Mouse (Mus musculus) ES-Bruce4 (cell line): Measurements from ENCODE around the gene Kif26a. TPM values are rescaled to one million over a fixed set of nuclear protein-coding genes. Genes with fewer than 3 reads are reported as not detected.

Source experiments
- H3K27ac ChIP-seq: 2 replicates; pipeline ENCODE4 v1.5.1; 2012; ENCODE audit warnings: low read length, inconsistent platforms; ENCODE audit not compliant: insufficient read depth
- H3K27me3 ChIP-seq: 2 replicates; pipeline ENCODE4 v1.6.1; 2012; ENCODE audit warnings: mild to moderate bottlenecking, low read length, inconsistent platforms; ENCODE audit not compliant: control insufficient read depth, poor library complexity, insufficient read depth, severe bottlenecking
- H3K36me3 ChIP-seq: 2 replicates; pipeline ENCODE4 v1.6.1; 2012; ENCODE audit warnings: inconsistent platforms, mild to moderate bottlenecking, low read length, moderate library complexity; ENCODE audit not compliant: control insufficient read depth, poor library complexity, insufficient read depth, severe bottlenecking
- H3K4me1 ChIP-seq: one replicate; pipeline ENCODE4 v1.8.1; 2011; ENCODE audit warnings: low read length; ENCODE audit not compliant: control insufficient read depth, insufficient read depth
- H3K4me3 ChIP-seq: 2 replicates; pipeline ENCODE4 v1.5.1; 2011; ENCODE audit warnings: low read depth, mild to moderate bottlenecking, low read length
- H3K9ac ChIP-seq: 2 replicates; pipeline ENCODE4 v1.6.1; 2012; ENCODE audit warnings: low read depth, mild to moderate bottlenecking, inconsistent platforms; ENCODE audit not compliant: poor library complexity, severe bottlenecking
- H3K9me3 ChIP-seq: replicated peaks from 2 replicates; pipeline ENCODE4 v1.6.1; 2012; ENCODE audit warnings: mild to moderate bottlenecking, low read length, inconsistent platforms; ENCODE audit not compliant: control insufficient read depth, poor library complexity, insufficient read depth, severe bottlenecking
- CTCF ChIP-seq: IDR thresholded peaks from one replicate; pipeline ENCODE4 v1.8.1; 2011; ENCODE audit warnings: low read depth, low read length
- EP300 ChIP-seq: IDR thresholded peaks from 2 replicates; pipeline ENCODE4 v1.6.1; 2011; ENCODE audit warnings: low read depth, low read length; ENCODE audit not compliant: insufficient read depth
- POLR2A ChIP-seq: IDR thresholded peaks from one replicate; pipeline ENCODE4 v1.8.1; 2011; ENCODE audit warnings: low read length; ENCODE audit not compliant: insufficient read depth
- polyA plus RNA-seq: library from polyadenylated mRNA; stranded (reverse); fragments of >200 nt; gene quantifications from 2 replicates; pipeline ENCODE4 v1.2.4, GENCODE M21; 2011; ENCODE audit warnings: low read depth; ENCODE audit not compliant: missing spikeins, insufficient read depth, insufficient read length

Kif26a gene
- polyA plus RNA-seq, 1 experiment, result 3.6 TPM

- no peaks in the 10 kb centered on the region for H3K9me3 ChIP-seq
- H3K4me3 ChIP-seq, result peak overlapping the region; percentile 26
- TF ChIP-seq CTCF, result no peak
- TF ChIP-seq POLR2A, result no peak
- TF ChIP-seq EP300, result no peak
- H3K27ac ChIP-seq, result no peak overlapping the region
- peaks cover 2% of the 10 kb centered on the region for H3K4me1 ChIP-seq
- H3K27me3 ChIP-seq, result no peaks in the 10 kb centered on the region
- H3K9ac ChIP-seq, result no peak overlapping the region
- no peaks in the 10 kb centered on the region for H3K36me3 ChIP-seq
These were observed 33.2 kb upstream of the Kif26a start for GRCm38 (mm10) chr12:112112686-112113396.

GRCm38 (mm10) chr12:112113710-112114109 lies 32.3 kb upstream of the Kif26a start:
- Histone ChIP-seq H3K4me3 (no peak overlapping the region), H3K9ac (no peak overlapping the region), H3K9me3 (no peaks in the 10 kb centered on the region), H3K27ac (no peak overlapping the region), H3K27me3 (no peaks in the 10 kb centered on the region), H3K36me3 (no peaks in the 10 kb centered on the region), H3K4me1 (peaks cover 2% of the 10 kb centered on the region)
- TF ChIP-seq POLR2A, result no peak
- peak; percentile 99 for TF ChIP-seq CTCF
- 0 out of 2 replicates have a peak, but pooled peaks have one; percentile 23 for TF ChIP-seq EP300

- Histone ChIP-seq H3K9ac (no peak overlapping the region), H3K36me3 (no peaks in the 10 kb centered on the region), H3K4me1 (peaks cover 2% of the 10 kb centered on the region), H3K27ac (no peak overlapping the region), H3K27me3 (no peaks in the 10 kb centered on the region), H3K4me3 (no peak overlapping the region), H3K9me3 (no peaks in the 10 kb centered on the region)
- TF ChIP-seq CTCF (no peak), POLR2A (no peak), EP300 (no peak)
These were observed 29.0 kb upstream of the Kif26a start for GRCm38 (mm10) chr12:112117006-112117405.

- Histone ChIP-seq H3K36me3 (no peaks in the 10 kb centered on the region), H3K4me3 (no peak overlapping the region), H3K4me1 (no peaks in the 10 kb centered on the region), H3K27ac (no peak overlapping the region), H3K9me3 (no peaks in the 10 kb centered on the region), H3K27me3 (no peaks in the 10 kb centered on the region), H3K9ac (no peak overlapping the region)
- TF ChIP-seq POLR2A (no peak), EP300 (no peak), CTCF (no peak)
These were observed 28.4 kb upstream of the Kif26a start for GRCm38 (mm10) chr12:112117649-112118048.

GRCm38 (mm10) chr12:112121188-112121587 lies 24.8 kb upstream of the Kif26a start:
- H3K27ac ChIP-seq, result no peak overlapping the region
- H3K4me1 ChIP-seq, result peaks cover 3% of the 10 kb centered on the region
- TF ChIP-seq POLR2A (no peak), EP300 (no peak), CTCF (no peak)
- H3K36me3 ChIP-seq, result no peaks in the 10 kb centered on the region
- H3K27me3 ChIP-seq, result no peaks in the 10 kb centered on the region
- no peaks in the 10 kb centered on the region for H3K9me3 ChIP-seq
- H3K9ac ChIP-seq, result no peak overlapping the region
- no peak overlapping the region for H3K4me3 ChIP-seq

- H3K9me3 ChIP-seq, result no peaks in the 10 kb centered on the region
- H3K27ac ChIP-seq, result no peak overlapping the region
- 0 out of 2 replicates have a peak, but pooled peaks cover 3% of the 10 kb centered on the region for H3K27me3 ChIP-seq
- H3K36me3 ChIP-seq, result no peaks in the 10 kb centered on the region
- H3K9ac ChIP-seq, result no peak overlapping the region
- TF ChIP-seq CTCF (no peak), EP300 (no peak)
- H3K4me1 ChIP-seq, result peaks cover 6% of the 10 kb centered on the region
- H3K4me3 ChIP-seq, result no peak overlapping the region
These were observed 20.1 kb upstream of the Kif26a start for GRCm38 (mm10) chr12:112125903-112126302.
